Mouse (Mus musculus): ENCODE measurements at regions not wholly inside any gene's neighbourhood (a gene's known extent, or its start where the extent isn't known, plus 50 kb on each side); places are given as distances from the start of the nearest gene placed in this dataset.

DNA sequence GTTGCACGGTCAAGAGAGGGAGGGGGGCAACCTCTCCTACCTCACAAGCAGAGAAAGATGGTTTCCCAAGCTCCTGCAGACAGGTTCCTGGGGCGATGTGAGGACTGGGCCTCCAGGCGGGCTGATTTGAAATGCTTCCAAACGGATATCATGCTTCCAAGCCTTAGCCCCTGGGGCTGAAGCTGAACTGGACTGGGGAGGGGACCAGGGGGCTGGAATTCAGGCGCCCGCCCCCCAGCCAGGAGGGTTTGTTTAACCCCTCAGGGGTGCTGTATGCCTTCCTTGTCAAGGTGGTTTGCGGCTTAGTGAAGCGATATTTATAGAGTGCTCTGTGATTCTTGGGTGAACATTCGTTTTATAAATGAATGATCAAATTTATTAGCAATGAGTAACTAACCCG is 210.0 kb downstream of the Wnt5a start:
- no peaks in the 10 kb centered on the region for H3K27me3 ChIP-seq (ENCODE audit: low read depth, poor library complexity, severe bottlenecking)
- no peaks in the 10 kb centered on the region for H3K36me3 ChIP-seq
- H3K27ac ChIP-seq (replicated peaks): no peak overlapping the region
- no peak overlapping the region for H3K4me3 ChIP-seq
- H3K9me3 ChIP-seq (replicated peaks): no peaks in the 10 kb centered on the region
- no peak for DNase-seq (ENCODE audit: low spot score)
- WGBS: 71% methylated on average over 10 of the region's 10 CpGs
- H3K4me1 ChIP-seq: no peaks in the 10 kb centered on the region

GRCm38 (mm10) chr14:28720545-28720944 is 216.0 kb downstream of the Wnt5a start:
- H3K9me3 ChIP-seq (replicated peaks): no peaks in the 10 kb centered on the region
- WGBS: 93% methylated on average over 3 of the region's 3 CpGs
- H3K4me3 ChIP-seq: no peak overlapping the region
- H3K4me1 ChIP-seq: no peaks in the 10 kb centered on the region
- no peak for DNase-seq (ENCODE audit: low spot score)
- H3K27ac ChIP-seq (replicated peaks): no peak overlapping the region
- H3K27me3 ChIP-seq (ENCODE audit: low read depth, poor library complexity, severe bottlenecking): no peaks in the 10 kb centered on the region
- H3K36me3 ChIP-seq: no peaks in the 10 kb centered on the region

DNA sequence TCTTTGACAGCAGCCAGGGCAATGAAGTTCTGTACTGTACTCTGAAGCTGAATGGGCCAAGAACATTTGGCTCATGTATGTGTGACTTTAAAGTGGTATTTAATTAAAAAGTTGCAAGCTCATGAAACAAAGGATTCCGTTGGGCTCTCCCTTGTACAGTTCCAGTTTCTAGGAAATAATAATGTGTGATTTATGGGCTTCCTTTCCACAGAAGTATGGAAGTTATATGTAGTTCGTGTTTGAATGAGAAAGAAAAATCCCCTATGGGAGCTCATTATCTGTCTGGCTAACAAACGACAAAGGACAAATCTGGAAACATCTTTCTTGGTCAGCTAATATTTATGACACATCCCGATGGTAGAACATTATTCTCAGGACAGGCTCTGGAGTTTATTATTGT is 221.1 kb downstream of the Wnt5a start:
- Histone ChIP-seq H3K27ac (replicated peaks) (no peak overlapping the region), H3K27me3 (ENCODE audit: low read depth, poor library complexity, severe bottlenecking) (no peaks in the 10 kb centered on the region), H3K4me3 (no peak overlapping the region), H3K36me3 (no peaks in the 10 kb centered on the region), H3K9me3 (replicated peaks) (no peaks in the 10 kb centered on the region), H3K4me1 (no peaks in the 10 kb centered on the region)
- no peak for DNase-seq (ENCODE audit: low spot score)
- WGBS: 88% methylated on average over 4 of the region's 4 CpGs

DNA sequence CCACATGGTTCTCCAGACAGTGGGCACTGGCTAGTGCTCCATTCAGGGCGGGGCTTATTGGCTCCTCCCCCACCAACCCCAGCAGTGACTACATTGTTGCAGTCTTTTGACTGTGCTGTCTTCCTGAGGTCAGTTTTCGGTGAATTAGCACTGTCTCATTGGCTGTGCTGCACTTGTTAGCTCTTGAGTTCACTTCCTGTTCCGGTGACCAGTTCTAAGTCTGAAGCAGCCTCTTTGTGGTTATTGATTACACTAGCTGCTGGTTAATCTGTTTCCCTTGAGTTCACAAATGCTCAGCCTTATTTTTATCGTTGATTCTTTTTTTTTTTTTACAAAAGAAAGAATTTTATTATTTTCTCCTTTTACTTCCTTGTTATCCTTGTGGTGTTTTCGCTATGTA is 228.9 kb downstream of the Wnt5a start:
- 80% methylated on average over 5 of the region's 5 CpGs for WGBS

GRCm38 (mm10) chr14:28735446-28735845 is 230.9 kb downstream of the Wnt5a start:
- no peak for DNase-seq (ENCODE audit: low spot score)
- Histone ChIP-seq H3K9me3 (replicated peaks) (no peaks in the 10 kb centered on the region), H3K36me3 (no peaks in the 10 kb centered on the region), H3K27ac (replicated peaks) (no peak overlapping the region), H3K27me3 (ENCODE audit: low read depth, poor library complexity, severe bottlenecking) (no peaks in the 10 kb centered on the region), H3K4me3 (no peak overlapping the region), H3K4me1 (no peaks in the 10 kb centered on the region)
- 92% methylated on average over 5 of the region's 5 CpGs for WGBS

More for the DNA sequence above, 228.9 kb downstream of the Wnt5a start:
- H3K27ac ChIP-seq (replicated peaks): no peak overlapping the region
- H3K36me3 ChIP-seq: no peaks in the 10 kb centered on the region
- H3K4me1 ChIP-seq: no peaks in the 10 kb centered on the region
- H3K27me3 ChIP-seq (ENCODE audit: low read depth, poor library complexity, severe bottlenecking): no peaks in the 10 kb centered on the region
- H3K9me3 ChIP-seq (replicated peaks): no peaks in the 10 kb centered on the region
- H3K4me3 ChIP-seq: no peak overlapping the region
- no peak for DNase-seq (ENCODE audit: low spot score)

DNA sequence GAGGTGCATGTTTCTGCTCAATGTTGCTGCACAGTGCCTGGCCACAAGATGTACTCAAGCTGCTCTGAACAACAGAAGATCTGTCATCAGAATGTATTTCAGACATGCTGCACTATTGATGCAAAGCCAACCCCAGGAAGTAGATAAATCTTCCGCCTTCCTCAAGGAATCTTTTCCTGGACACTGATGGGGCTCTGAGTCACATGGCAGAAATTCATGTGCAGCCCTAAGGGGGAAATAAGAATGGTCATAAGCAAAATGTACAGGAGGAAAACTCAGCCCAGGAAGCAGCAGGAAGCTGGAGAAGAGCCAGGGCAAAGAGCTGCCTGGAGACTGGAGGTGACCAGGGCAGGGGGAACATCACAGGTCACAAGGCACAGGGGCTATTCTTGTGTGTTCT is 235.5 kb downstream of the Wnt5a start:
- Histone ChIP-seq H3K27me3 (ENCODE audit: low read depth, poor library complexity, severe bottlenecking) (no peaks in the 10 kb centered on the region), H3K4me3 (no peak overlapping the region), H3K9me3 (replicated peaks) (no peaks in the 10 kb centered on the region), H3K4me1 (no peaks in the 10 kb centered on the region), H3K36me3 (no peaks in the 10 kb centered on the region), H3K27ac (replicated peaks) (no peak overlapping the region)
- DNase-seq (ENCODE audit: low spot score): no peak
- 89% methylated on average over 1 of the region's 1 CpGs for WGBS

DNA sequence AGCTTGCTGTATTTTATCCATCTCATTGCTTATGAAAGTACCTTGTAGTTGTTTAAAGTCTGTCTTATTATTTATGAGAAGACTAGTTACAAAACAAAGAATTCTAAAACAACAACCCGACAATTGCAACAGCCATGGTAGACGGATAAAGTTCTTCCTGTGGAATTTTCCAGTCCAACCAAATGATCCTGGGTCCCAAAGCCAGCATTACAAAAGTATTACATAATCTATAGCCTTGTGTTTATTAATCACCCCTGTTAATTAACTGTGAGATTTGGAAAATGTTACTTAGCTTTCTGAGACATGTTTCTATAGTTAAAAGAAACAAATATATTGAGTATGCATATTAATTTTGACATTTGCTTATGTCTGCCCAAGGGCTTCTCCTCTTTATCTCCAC is 236.9 kb downstream of the Wnt5a start:
- Histone ChIP-seq H3K4me1 (no peaks in the 10 kb centered on the region), H3K27ac (replicated peaks) (no peak overlapping the region), H3K4me3 (no peak overlapping the region), H3K27me3 (ENCODE audit: low read depth, poor library complexity, severe bottlenecking) (no peaks in the 10 kb centered on the region), H3K36me3 (no peaks in the 10 kb centered on the region), H3K9me3 (replicated peaks) (no peaks in the 10 kb centered on the region)
- WGBS: 92% methylated on average over 2 of the region's 2 CpGs
- DNase-seq (ENCODE audit: low spot score): no peak

GRCm38 (mm10) chr14:28743673-28744072 is 239.1 kb downstream of the Wnt5a start:
- Histone ChIP-seq H3K4me3 (no peak overlapping the region), H3K9me3 (replicated peaks) (no peaks in the 10 kb centered on the region), H3K4me1 (no peaks in the 10 kb centered on the region), H3K27ac (replicated peaks) (no peak overlapping the region), H3K27me3 (ENCODE audit: low read depth, poor library complexity, severe bottlenecking) (no peaks in the 10 kb centered on the region), H3K36me3 (no peaks in the 10 kb centered on the region)
- DNase-seq (ENCODE audit: low spot score): no peak
- 91% methylated on average over 4 of the region's 4 CpGs for WGBS

GRCm38 (mm10) chr14:28750301-28750700 is 245.8 kb downstream of the Wnt5a start:
- H3K36me3 ChIP-seq: no peaks in the 10 kb centered on the region
- H3K4me1 ChIP-seq: no peaks in the 10 kb centered on the region
- no peak overlapping the region for H3K27ac ChIP-seq (replicated peaks)
- H3K27me3 ChIP-seq (ENCODE audit: low read depth, poor library complexity, severe bottlenecking): no peaks in the 10 kb centered on the region
- DNase-seq (ENCODE audit: low spot score): no peak
- 97% methylated on average over 1 of the region's 1 CpGs for WGBS
- H3K4me3 ChIP-seq: no peak overlapping the region
- no peaks in the 10 kb centered on the region for H3K9me3 ChIP-seq (replicated peaks)

GRCm38 (mm10) chr14:28765201-28765600 is 252.8 kb upstream of the Lrtm1 start:
- DNase-seq (ENCODE audit: low spot score): no peak
- WGBS: 85% methylated on average over 1 of the region's 1 CpGs
- Histone ChIP-seq H3K27ac (replicated peaks) (no peak overlapping the region), H3K9me3 (replicated peaks) (no peaks in the 10 kb centered on the region), H3K36me3 (no peaks in the 10 kb centered on the region), H3K27me3 (ENCODE audit: low read depth, poor library complexity, severe bottlenecking) (no peaks in the 10 kb centered on the region), H3K4me3 (no peak overlapping the region), H3K4me1 (no peaks in the 10 kb centered on the region)

DNA sequence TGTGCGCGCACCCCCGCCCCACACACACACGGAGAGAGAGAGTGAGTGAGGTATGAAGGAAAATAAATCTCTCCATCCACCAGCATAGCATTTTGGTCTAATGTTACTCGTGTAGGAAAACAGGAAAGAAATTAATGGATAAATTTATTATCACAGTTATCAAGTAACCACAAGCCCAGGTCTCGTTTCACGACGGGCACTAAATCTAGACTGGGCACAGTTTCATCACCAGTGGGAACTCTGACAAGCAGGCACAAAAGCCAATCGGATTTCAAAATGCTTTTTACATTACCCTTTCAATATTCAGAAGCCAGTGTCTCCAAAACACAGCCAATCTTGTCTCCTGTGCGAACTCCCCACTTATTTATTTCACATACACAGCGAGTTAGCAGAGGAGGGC is 244.9 kb upstream of the Lrtm1 start:
- 89% methylated on average over 11 of the region's 11 CpGs for WGBS
- Histone ChIP-seq H3K36me3 (no peaks in the 10 kb centered on the region), H3K27ac (replicated peaks) (no peak overlapping the region), H3K4me1 (0 out of 2 replicates have a peak, but pooled peaks cover 7% of the 10 kb centered on the region), H3K9me3 (replicated peaks) (no peaks in the 10 kb centered on the region), H3K4me3 (no peak overlapping the region), H3K27me3 (ENCODE audit: low read depth, poor library complexity, severe bottlenecking) (no peaks in the 10 kb centered on the region)
- no peak for DNase-seq (ENCODE audit: low spot score)

- WGBS: 91% methylated on average over 1 of the region's 1 CpGs
- H3K27me3 ChIP-seq (ENCODE audit: low read depth, poor library complexity, severe bottlenecking): no peaks in the 10 kb centered on the region
- no peak overlapping the region for H3K4me3 ChIP-seq
- no peak for DNase-seq (ENCODE audit: low spot score)
- no peaks in the 10 kb centered on the region for H3K9me3 ChIP-seq (replicated peaks)
- H3K4me1 ChIP-seq: 0 out of 2 replicates have a peak, but pooled peaks cover 7% of the 10 kb centered on the region
- no peak overlapping the region for H3K27ac ChIP-seq (replicated peaks)
- no peaks in the 10 kb centered on the region for H3K36me3 ChIP-seq
Observed at GRCm38 (mm10) chr14:28775686-28776085, 242.3 kb upstream of the Lrtm1 start.

GRCm38 (mm10) chr14:28777791-28778190 is 240.2 kb upstream of the Lrtm1 start:
- H3K4me1 ChIP-seq: 0 out of 2 replicates have a peak, but pooled peaks cover 6% of the 10 kb centered on the region
- no peaks in the 10 kb centered on the region for H3K36me3 ChIP-seq
- H3K27ac ChIP-seq (replicated peaks): no peak overlapping the region
- DNase-seq (ENCODE audit: low spot score): no peak
- H3K9me3 ChIP-seq (replicated peaks): no peaks in the 10 kb centered on the region
- no peaks in the 10 kb centered on the region for H3K27me3 ChIP-seq (ENCODE audit: low read depth, poor library complexity, severe bottlenecking)
- WGBS: 94% methylated on average over 8 of the region's 8 CpGs
- H3K4me3 ChIP-seq: no peak overlapping the region

DNA sequence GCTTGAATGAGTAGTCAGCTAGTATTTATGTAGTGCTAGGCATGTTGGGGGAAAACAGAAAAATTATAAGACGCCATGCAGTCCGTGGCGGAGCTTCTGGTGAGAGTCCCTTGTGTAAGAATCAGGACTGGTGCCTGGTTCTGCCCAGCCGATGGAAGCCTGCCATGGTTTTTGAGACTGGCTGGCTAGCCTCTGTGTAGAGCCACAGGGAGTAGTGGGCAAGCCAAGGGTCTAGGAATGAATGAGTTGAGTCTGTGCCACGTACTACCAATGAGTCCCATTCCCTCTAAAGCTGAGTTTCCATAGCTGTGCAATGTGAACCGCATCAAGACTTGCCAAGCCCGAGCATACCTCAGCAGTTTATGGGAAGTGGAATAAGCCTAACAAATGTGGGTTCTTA is 236.3 kb upstream of the Lrtm1 start:
- 94% methylated on average over 7 of the region's 7 CpGs for WGBS
- no peak overlapping the region for H3K27ac ChIP-seq (replicated peaks)

More for the DNA sequence above, 236.3 kb upstream of the Lrtm1 start:
- DNase-seq (ENCODE audit: low spot score): no peak
- no peaks in the 10 kb centered on the region for H3K4me1 ChIP-seq
- no peaks in the 10 kb centered on the region for H3K36me3 ChIP-seq
- H3K4me3 ChIP-seq: no peak overlapping the region
- H3K9me3 ChIP-seq (replicated peaks): no peaks in the 10 kb centered on the region
- no peaks in the 10 kb centered on the region for H3K27me3 ChIP-seq (ENCODE audit: low read depth, poor library complexity, severe bottlenecking)

All from midbrain, embryonic 10.5 days (tissue).